Comparison of ENCODE assay signal across 32 mouse cellular contexts in genomic region chr12:84921881-84922419, GRCm38 (mm10). TPM values are rescaled to one million over a fixed set of nuclear protein-coding genes. Genes with fewer than 3 reads are reported as not detected.
A peak's percentile ranks its signal among the peaks of the same experiment; 100 is the strongest.
DNase-seq lines count a peak whose midpoint lies in the region; ATAC-seq and TF ChIP-seq lines count a peak whose summit lies in the region.
"Had no signal": no experiment of that assay in that cellular context is flagged by ENCODE, and none has a peak within 500 bp of the region (broad histone marks: within the 10 kb centered on the region; RNA-seq: fewer than 3 reads in every experiment).

No protein-coding gene starts in this region.

- intact Hi-C loops in heart, postnatal 25 days (cut with DNase I), result no loop called here

- H3K9ac ChIP-seq in forebrain, embryonic 11.5 days (ENCODE audit: low read length), result 0 out of 2 replicates have a peak overlapping the region, but pooled peaks have one; percentile 27
- no peak overlapping the region for H3K9ac ChIP-seq in forebrain, embryonic 16.5 days (replicated peaks; ENCODE audit: low read depth, low read length)
- H3K9ac ChIP-seq in heart, embryonic 15.5 days, result no peak overlapping the region
- H3K9ac ChIP-seq in forebrain, embryonic 14.5 days (ENCODE audit: low read length), result no peak overlapping the region
- H3K9ac ChIP-seq: embryonic facial prominence, embryonic 15.5 days; hindbrain, embryonic 14.5 days; limb, embryonic 15.5 days; liver, embryonic 13.5 days; midbrain, embryonic 13.5 days had no signal

- TF ChIP-seq POLR2A in brain, embryonic 14.5 days (IDR thresholded peaks at IDR 0.05; ENCODE audit: borderline replicate concordance, extremely low read depth, insufficient read depth, insufficient read length, poor library complexity, severe bottlenecking), result no peak

- ATAC-seq in forebrain, embryonic 11.5 days (replicated peaks; ENCODE audit: low FRiP score), result peak; percentile 71; the same call in 1 of the 2 replicates
- no peak for ATAC-seq in forebrain, embryonic 16.5 days
- ATAC-seq in heart, embryonic 15.5 days (replicated peaks; ENCODE audit: insufficient number of reproducible peaks, insufficient read depth, low FRiP score, low read depth), result peak; percentile 60; the same call in 1 of the 2 replicates
- no peak for ATAC-seq in forebrain, embryonic 14.5 days
- ATAC-seq: intestine, postnatal 0 days; lung, postnatal 0 days; midbrain, embryonic 13.5 days had no signal

- TF ChIP-seq CTCF in brain, embryonic 14.5 days (IDR thresholded peaks at IDR 0.05; ENCODE audit: borderline replicate concordance, extremely low read depth, insufficient read depth, insufficient read length), result no peak

- 42% methylated on average over 8 of the region's 8 CpGs for WGBS in forebrain, embryonic 11.5 days
- 18% methylated on average over 8 of the region's 8 CpGs for WGBS in forebrain, embryonic 16.5 days
- WGBS in heart, embryonic 15.5 days, result 56% methylated on average over 8 of the region's 8 CpGs
- 18% methylated on average over 8 of the region's 8 CpGs for WGBS in forebrain, embryonic 14.5 days
- 92% methylated on average over 8 of the region's 8 CpGs for WGBS in limb, embryonic 10.5 days

- H3K36me3 ChIP-seq in forebrain, embryonic 11.5 days (ENCODE audit: control insufficient read depth, insufficient read depth, low read length), result no peaks in the 10 kb centered on the region; the same call in 1 of the 2 replicates
- H3K36me3 ChIP-seq in forebrain, embryonic 16.5 days (ENCODE audit: control insufficient read depth, insufficient read depth), result peaks cover 32% of the 10 kb centered on the region
- peaks cover 56% of the 10 kb centered on the region for H3K36me3 ChIP-seq in heart, embryonic 15.5 days
- H3K36me3 ChIP-seq in forebrain, embryonic 14.5 days (ENCODE audit: control insufficient read depth, insufficient read depth, low read length), result peaks cover 83% of the 10 kb centered on the region
- peaks cover 82% of the 10 kb centered on the region for H3K36me3 ChIP-seq in limb, embryonic 10.5 days

- H3K9me3 ChIP-seq in forebrain, embryonic 11.5 days (ENCODE audit: control insufficient read depth, low read length), result no peaks in the 10 kb centered on the region
- no peaks in the 10 kb centered on the region for H3K9me3 ChIP-seq in forebrain, embryonic 16.5 days (ENCODE audit: control insufficient read depth, low read length)
- no peaks in the 10 kb centered on the region for H3K9me3 ChIP-seq in heart, embryonic 15.5 days (replicated peaks)
- H3K9me3 ChIP-seq in forebrain, embryonic 14.5 days (replicated peaks; ENCODE audit: control insufficient read depth, low read length), result no peaks in the 10 kb centered on the region
- no peaks in the 10 kb centered on the region for H3K9me3 ChIP-seq in limb, embryonic 10.5 days (replicated peaks)
- H3K9me3 ChIP-seq: embryonic facial prominence, embryonic 10.5 days; embryonic facial prominence, embryonic 15.5 days; limb, embryonic 15.5 days; liver, embryonic 13.5 days; midbrain, embryonic 13.5 days had no signal

- no peaks in the 10 kb centered on the region for H3K27me3 ChIP-seq in forebrain, embryonic 11.5 days (ENCODE audit: control insufficient read depth, insufficient read depth, low read length)
- H3K27me3 ChIP-seq in forebrain, embryonic 16.5 days (replicated peaks; ENCODE audit: control insufficient read depth, insufficient read depth, low read length), result no peaks in the 10 kb centered on the region
- H3K27me3 ChIP-seq in heart, embryonic 15.5 days, result no peaks in the 10 kb centered on the region
- H3K27me3 ChIP-seq in forebrain, embryonic 14.5 days (replicated peaks; ENCODE audit: control insufficient read depth, insufficient read depth, low read length), result no peaks in the 10 kb centered on the region
- H3K27me3 ChIP-seq in limb, embryonic 10.5 days (ENCODE audit: low read depth, poor library complexity, severe bottlenecking), result no peaks in the 10 kb centered on the region
- H3K27me3 ChIP-seq: embryonic facial prominence, embryonic 15.5 days; limb, embryonic 15.5 days; liver, embryonic 13.5 days; midbrain, embryonic 13.5 days had no signal

- peaks cover 6% of the 10 kb centered on the region; the same call in 1 of the 2 replicates for H3K4me1 ChIP-seq in forebrain, embryonic 11.5 days (replicated peaks; ENCODE audit: control insufficient read depth, insufficient read depth, low read length)
- no peaks in the 10 kb centered on the region for H3K4me1 ChIP-seq in forebrain, embryonic 16.5 days (replicated peaks; ENCODE audit: control insufficient read depth, insufficient read depth, low read length)
- peaks cover 4% of the 10 kb centered on the region; the same call in 1 of the 2 replicates for H3K4me1 ChIP-seq in heart, embryonic 15.5 days (replicated peaks)
- no peaks in the 10 kb centered on the region for H3K4me1 ChIP-seq in forebrain, embryonic 14.5 days (ENCODE audit: control insufficient read depth, insufficient read depth, low read length)
- H3K4me1 ChIP-seq in limb, embryonic 10.5 days, result no peaks in the 10 kb centered on the region
- H3K4me1 ChIP-seq: embryonic facial prominence, embryonic 10.5 days; embryonic facial prominence, embryonic 15.5 days; liver, embryonic 13.5 days; midbrain, embryonic 13.5 days had no signal

- peak overlapping the region; percentile 64 for H3K27ac ChIP-seq in forebrain, embryonic 11.5 days (ENCODE audit: low read depth, low read length)
- H3K27ac ChIP-seq in forebrain, embryonic 16.5 days (ENCODE audit: low read length), result no peak overlapping the region
- peak overlapping the region; percentile 60 for H3K27ac ChIP-seq in heart, embryonic 15.5 days
- H3K27ac ChIP-seq in forebrain, embryonic 14.5 days (ENCODE audit: low read depth, low read length), result peak overlapping the region; percentile 27; the same call in 1 of the 2 replicates
- H3K27ac ChIP-seq in limb, embryonic 10.5 days, result no peak overlapping the region
- H3K27ac ChIP-seq: embryonic facial prominence, embryonic 10.5 days; embryonic facial prominence, embryonic 15.5 days; hindbrain, embryonic 14.5 days; limb, embryonic 15.5 days; liver, embryonic 13.5 days; macrophage; midbrain, embryonic 13.5 days had no signal

- H3K4me3 ChIP-seq in forebrain, embryonic 11.5 days (ENCODE audit: low read depth, low read length), result no peak overlapping the region
- no peak overlapping the region for H3K4me3 ChIP-seq in forebrain, embryonic 16.5 days (replicated peaks; ENCODE audit: low read length)
- H3K4me3 ChIP-seq in heart, embryonic 15.5 days, result peak overlapping the region; percentile 8
- no peak overlapping the region for H3K4me3 ChIP-seq in forebrain, embryonic 14.5 days (ENCODE audit: low read depth, low read length)
- H3K4me3 ChIP-seq in limb, embryonic 10.5 days, result no peak overlapping the region
- H3K4me3 ChIP-seq: embryonic facial prominence, embryonic 10.5 days; embryonic facial prominence, embryonic 15.5 days; limb, embryonic 15.5 days; liver, embryonic 13.5 days; midbrain, embryonic 13.5 days had no signal

- no peak overlapping the region for H3K4me2 ChIP-seq in forebrain, embryonic 11.5 days (ENCODE audit: low read depth, low read length, severe bottlenecking)
- no peak overlapping the region for H3K4me2 ChIP-seq in forebrain, embryonic 16.5 days (ENCODE audit: low read length)
- H3K4me2 ChIP-seq in heart, embryonic 15.5 days, result peak overlapping the region; percentile 25
- no peak overlapping the region for H3K4me2 ChIP-seq in forebrain, embryonic 14.5 days (ENCODE audit: low read length)
- H3K4me2 ChIP-seq: embryonic facial prominence, embryonic 15.5 days; hindbrain, embryonic 14.5 days; limb, embryonic 15.5 days; liver, embryonic 13.5 days; midbrain, embryonic 13.5 days had no signal

- peak; percentile 61 for DNase-seq in forebrain, embryonic 11.5 days (ENCODE audit: low spot score)
- no peak for DNase-seq in heart, postnatal 25 days (ENCODE audit: low spot score)
- peak; percentile 68 for DNase-seq in brain, embryonic 14.5 days (ENCODE audit: low read depth)
- peak; percentile 42 for DNase-seq in forebrain, embryonic 14.5 days (ENCODE audit: low spot score)
- no peak for DNase-seq in gastrocnemius, postnatal 4 days (ENCODE audit: low spot score in 2 of 2)
- no peak for DNase-seq in limb, embryonic 10.5 days (ENCODE audit: low spot score)
- DNase-seq: adrenal gland, postnatal 25 days; cerebellum, adult 18-20 months; cerebellum, postnatal 10 days; gastrocnemius, postnatal 36 days; kidney, adult 9 months; kidney, postnatal 10 days; layer of hippocampus, postnatal 36 days; left cerebral cortex, postnatal 4 days; liver, embryonic 13.5 days; lung, adult 18-20 months; thymus, adult 2 months; thymus, postnatal 36 days had no signal

RNA-seq across cellular contexts. Expression of gene Ltbp2, which starts 45.6 kb away (rescaled TPM):
- 0.65 TPM in 1 of 2 replicates, not detected in the other for polyA plus RNA-seq in forebrain, embryonic 11.5 days (2014; fragmentation: Nextera tagmentation; extraction: Ambion mirVana)
- 0.30 and 0.37 TPM in 2 replicates for polyA plus RNA-seq in forebrain, embryonic 16.5 days (2015; fragmentation: Nextera tagmentation; extraction: Ambion mirVana)
- 5.3 and 10.2 TPM in 2 replicates for polyA plus RNA-seq in heart, embryonic 15.5 days (2015; fragmentation: Nextera tagmentation; extraction: Ambion mirVana)
- 1 to 10 TPM; 1.8 to 2.0 TPM for total RNA-seq in heart, postnatal 25 days (2021)
- 0.72 and 1.4 TPM in 2 replicates for polyA plus RNA-seq in brain, embryonic 14.5 days (2012; rRNA removed)
- polyA plus RNA-seq in forebrain, embryonic 14.5 days (2014; fragmentation: Nextera tagmentation; extraction: Ambion mirVana), result 0.04 TPM in 1 of 2 replicates, not detected in the other
- 1 to 10 TPM; 2.8 to 3.3 TPM for total RNA-seq in gastrocnemius, postnatal 4 days (2021)
- 0.03 TPM in 1 of 2 replicates, not detected in the other for polyA plus RNA-seq in limb, embryonic 10.5 days (2016; fragmentation: Nextera tagmentation; extraction: Ambion mirVana)
- total RNA-seq: common myeloid progenitor, adult 5-6 weeks; hematopoietic stem cell, adult 5-6 weeks; megakaryocyte-erythroid progenitor cell, adult 5-6 weeks; monocyte, adult 5-6 weeks had no signal

RNA-seq across cellular contexts. Expression of gene Fcf1, which starts 48.7 kb away (rescaled TPM):
- 141 and 148 TPM in 2 replicates for polyA plus RNA-seq in forebrain, embryonic 11.5 days (2014; fragmentation: Nextera tagmentation; extraction: Ambion mirVana)
- 108 and 118 TPM in 2 replicates for polyA plus RNA-seq in forebrain, embryonic 16.5 days (2015; fragmentation: Nextera tagmentation; extraction: Ambion mirVana)
- 87.0 and 88.0 TPM in 2 replicates for polyA plus RNA-seq in heart, embryonic 15.5 days (2015; fragmentation: Nextera tagmentation; extraction: Ambion mirVana)
- total RNA-seq in heart, postnatal 25 days (2021), result 10 to 100 TPM; 28.4 to 34.6 TPM
- polyA plus RNA-seq in brain, embryonic 14.5 days (2012; rRNA removed), result 82.0 and 91.1 TPM in 2 replicates
- polyA plus RNA-seq in forebrain, embryonic 14.5 days (2014; fragmentation: Nextera tagmentation; extraction: Ambion mirVana), result 128 and 147 TPM in 2 replicates
- total RNA-seq in gastrocnemius, postnatal 4 days (2021), result 10 to 100 TPM; 41.5 to 51.8 TPM
- 170 and 186 TPM in 2 replicates for polyA plus RNA-seq in limb, embryonic 10.5 days (2016; fragmentation: Nextera tagmentation; extraction: Ambion mirVana)

RNA-seq across cellular contexts. Expression of gene Arel1, which starts 48.8 kb away (rescaled TPM):
- 25.1 and 29.3 TPM in 2 replicates for polyA plus RNA-seq in forebrain, embryonic 11.5 days (2014; fragmentation: Nextera tagmentation; extraction: Ambion mirVana)
- polyA plus RNA-seq in forebrain, embryonic 16.5 days (2015; fragmentation: Nextera tagmentation; extraction: Ambion mirVana), result 39.3 and 43.5 TPM in 2 replicates
- 10.4 and 12.7 TPM in 2 replicates for polyA plus RNA-seq in heart, embryonic 15.5 days (2015; fragmentation: Nextera tagmentation; extraction: Ambion mirVana)
- 10 to 100 TPM; 37.2 to 38.5 TPM for total RNA-seq in heart, postnatal 25 days (2021)
- 55.9 and 60.9 TPM in 2 replicates for polyA plus RNA-seq in brain, embryonic 14.5 days (2012; rRNA removed)
- polyA plus RNA-seq in forebrain, embryonic 14.5 days (2014; fragmentation: Nextera tagmentation; extraction: Ambion mirVana), result 31.4 and 37.5 TPM in 2 replicates
- total RNA-seq in gastrocnemius, postnatal 4 days (2021), result 10 to 100 TPM; 19.4 to 20.6 TPM
- polyA plus RNA-seq in limb, embryonic 10.5 days (2016; fragmentation: Nextera tagmentation; extraction: Ambion mirVana), result 15.7 and 16.8 TPM in 2 replicates

Comparison
In these comparisons a context has a peak if more than half of its experiments do, and no peak if none do; other contexts are left out.
1. ATAC-seq: peak in forebrain, embryonic 11.5 days (single experiment) and heart, embryonic 15.5 days (single experiment); none in forebrain, embryonic 16.5 days (single experiment) and forebrain, embryonic 14.5 days (single experiment).
2. H3K27ac ChIP-seq: peak in forebrain, embryonic 11.5 days (single experiment), heart, embryonic 15.5 days (single experiment) and forebrain, embryonic 14.5 days (single experiment); none in forebrain, embryonic 16.5 days (single experiment) and limb, embryonic 10.5 days (single experiment).
3. DNase-seq: peak in forebrain, embryonic 11.5 days (single experiment), brain, embryonic 14.5 days (single experiment) and forebrain, embryonic 14.5 days (single experiment); none in heart, postnatal 25 days (single experiment), gastrocnemius, postnatal 4 days (0 of 2) and limb, embryonic 10.5 days (single experiment).